Mouse (Mus musculus): ENCODE data around the gene Prkar2b. TPM values are rescaled to one million over a fixed set of nuclear protein-coding genes. Genes with fewer than 3 reads are reported as not detected.

The Prkar2b gene
- polyA plus RNA-seq (2015; fragmentation: Nextera tagmentation; extraction: Ambion mirVana) = 30.4 and 36.2 TPM in 2 replicates

GRCm38 (mm10) chr12:32061090-32061930 lies at the start of gene Prkar2b:
Prkar2b (minus strand) TSS chr12:32061296.
- under 1% methylated on average over 61 of the region's 64 CpGs for WGBS
- peak within 1 kb of the TSS; percentile 87 for H3K4me2 ChIP-seq (replicated peaks)
- ATAC-seq (ENCODE audit: insufficient number of reproducible peaks, low FRiP score, low TSS enrichment, low read depth) = peak; percentile 96

DNA sequence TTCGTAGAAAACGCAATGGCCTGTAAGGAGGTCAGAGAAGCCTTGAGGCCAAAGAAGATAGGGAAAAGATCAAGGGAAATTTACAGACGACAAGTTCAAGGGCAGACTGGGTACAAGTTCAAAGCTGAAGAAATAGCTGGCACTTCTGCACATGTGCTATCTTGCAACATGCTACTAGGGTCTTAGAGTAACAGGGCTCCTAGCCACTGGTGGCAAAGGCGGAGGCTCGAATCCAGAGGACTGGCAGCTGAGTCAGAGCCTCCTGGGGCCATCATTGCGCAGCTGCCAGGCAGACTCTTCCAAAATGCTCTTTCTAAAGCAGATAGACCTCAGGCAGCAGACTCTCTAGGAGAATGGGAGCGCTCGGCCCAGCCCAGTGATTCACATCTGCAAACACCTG lies 48.1 kb upstream of the Prkar2b start:
- 67% methylated on average over 8 of the region's 8 CpGs for WGBS
- Histone ChIP-seq H3K27me3 (no peaks in the 10 kb centered on the region), H3K4me2 (replicated peaks) (no peak overlapping the region), H3K9ac (no peak overlapping the region), H3K4me1 (no peaks in the 10 kb centered on the region), H3K36me3 (no peaks in the 10 kb centered on the region), H3K9me3 (replicated peaks) (no peaks in the 10 kb centered on the region), H3K4me3 (replicated peaks) (no peak overlapping the region), H3K27ac (replicated peaks) (no peak overlapping the region)
- ATAC-seq (ENCODE audit: insufficient number of reproducible peaks, low FRiP score, low TSS enrichment, low read depth) = no peak

More at GRCm38 (mm10) chr12:32061090-32061930, at the start of gene Prkar2b:
- H3K4me3 ChIP-seq (replicated peaks) = peak within 1 kb of the TSS; percentile 89
- H3K4me1 ChIP-seq = peaks cover 20% of the 10 kb centered on the region
- H3K9me3 ChIP-seq (replicated peaks) = no peaks in the 10 kb centered on the region
- no peaks in the 10 kb centered on the region for H3K27me3 ChIP-seq
- peak within 1 kb of the TSS; percentile 94 for H3K27ac ChIP-seq (replicated peaks)
- no peaks in the 10 kb centered on the region for H3K36me3 ChIP-seq
- H3K9ac ChIP-seq = peak within 1 kb of the TSS; percentile 89

DNA sequence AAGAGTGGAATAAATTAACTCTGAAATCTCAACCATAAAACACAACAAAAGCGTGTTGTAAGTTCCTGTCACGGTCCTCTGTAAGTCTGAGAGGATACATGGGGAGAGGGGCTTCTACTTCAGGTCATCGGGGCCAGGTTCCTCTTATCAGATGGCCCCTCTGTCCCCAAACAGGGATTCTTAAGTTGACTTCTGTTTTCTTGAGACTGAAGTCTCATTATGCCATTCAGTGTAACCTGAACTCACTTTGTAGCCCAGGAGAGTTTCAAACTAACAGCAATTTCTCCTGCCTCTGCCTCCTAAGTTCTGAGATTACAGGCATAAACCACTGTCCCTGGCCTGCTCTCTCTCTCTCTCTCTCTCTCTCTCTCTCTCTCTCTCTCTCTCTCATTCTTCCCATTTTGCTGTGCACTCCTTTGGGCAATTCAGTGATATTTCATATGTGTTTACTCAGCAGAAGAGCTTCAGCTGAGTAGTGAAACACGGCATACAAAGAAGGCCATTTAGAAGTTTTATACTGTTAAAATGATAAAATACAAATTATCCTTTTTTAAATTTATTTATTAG lies 43.9 kb upstream of the Prkar2b start:
- no peak for ATAC-seq (ENCODE audit: insufficient number of reproducible peaks, low FRiP score, low TSS enrichment, low read depth)
- Histone ChIP-seq H3K36me3 (no peaks in the 10 kb centered on the region), H3K27me3 (no peaks in the 10 kb centered on the region), H3K4me3 (replicated peaks) (no peak overlapping the region), H3K4me1 (no peaks in the 10 kb centered on the region), H3K4me2 (replicated peaks) (no peak overlapping the region), H3K9ac (no peak overlapping the region), H3K27ac (replicated peaks) (no peak overlapping the region), H3K9me3 (replicated peaks) (no peaks in the 10 kb centered on the region)
- WGBS = 58% methylated on average over 4 of the region's 4 CpGs

- H3K4me3 ChIP-seq (replicated peaks) = no peak overlapping the region
- no peaks in the 10 kb centered on the region for H3K9me3 ChIP-seq (replicated peaks)
- ATAC-seq (ENCODE audit: insufficient number of reproducible peaks, low FRiP score, low TSS enrichment, low read depth) = no peak
These were observed 43.4 kb upstream of the Prkar2b start for GRCm38 (mm10) chr12:32104451-32104862.

DNA sequence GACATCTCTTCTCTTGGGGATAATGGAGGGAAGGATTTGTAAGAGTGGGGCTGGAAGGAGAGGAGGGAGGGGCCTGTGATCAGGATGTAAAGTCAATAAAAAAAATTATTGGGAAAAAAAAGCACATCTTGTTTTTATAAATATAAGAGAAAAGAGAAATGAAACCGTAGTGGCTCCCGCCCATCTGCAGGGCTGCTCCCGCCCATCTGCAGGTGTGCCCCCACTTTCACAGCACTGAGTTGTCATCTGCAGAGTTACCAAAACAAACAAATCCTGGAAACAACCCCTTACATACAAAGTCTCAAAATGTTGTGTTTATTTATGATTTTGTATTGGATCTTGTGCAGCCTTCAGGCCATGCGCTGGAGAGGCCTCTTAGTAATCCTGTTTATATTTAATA lies 40.2 kb upstream of the Prkar2b start:
- Histone ChIP-seq H3K9me3 (replicated peaks) (no peaks in the 10 kb centered on the region), H3K36me3 (no peaks in the 10 kb centered on the region), H3K4me3 (replicated peaks) (no peak overlapping the region), H3K9ac (no peak overlapping the region), H3K4me2 (replicated peaks) (no peak overlapping the region), H3K27ac (replicated peaks) (no peak overlapping the region), H3K27me3 (no peaks in the 10 kb centered on the region), H3K4me1 (no peaks in the 10 kb centered on the region)
- WGBS = 75% methylated on average over 4 of the region's 4 CpGs
- no peak for ATAC-seq (ENCODE audit: insufficient number of reproducible peaks, low FRiP score, low TSS enrichment, low read depth)

More at GRCm38 (mm10) chr12:32104451-32104862, 43.4 kb upstream of the Prkar2b start:
- Histone ChIP-seq H3K36me3 (no peaks in the 10 kb centered on the region), H3K9ac (no peak overlapping the region), H3K27me3 (no peaks in the 10 kb centered on the region), H3K4me1 (no peaks in the 10 kb centered on the region), H3K4me2 (replicated peaks) (no peak overlapping the region), H3K27ac (replicated peaks) (no peak overlapping the region)
- WGBS = 79% methylated on average over 6 of the region's 6 CpGs

DNA sequence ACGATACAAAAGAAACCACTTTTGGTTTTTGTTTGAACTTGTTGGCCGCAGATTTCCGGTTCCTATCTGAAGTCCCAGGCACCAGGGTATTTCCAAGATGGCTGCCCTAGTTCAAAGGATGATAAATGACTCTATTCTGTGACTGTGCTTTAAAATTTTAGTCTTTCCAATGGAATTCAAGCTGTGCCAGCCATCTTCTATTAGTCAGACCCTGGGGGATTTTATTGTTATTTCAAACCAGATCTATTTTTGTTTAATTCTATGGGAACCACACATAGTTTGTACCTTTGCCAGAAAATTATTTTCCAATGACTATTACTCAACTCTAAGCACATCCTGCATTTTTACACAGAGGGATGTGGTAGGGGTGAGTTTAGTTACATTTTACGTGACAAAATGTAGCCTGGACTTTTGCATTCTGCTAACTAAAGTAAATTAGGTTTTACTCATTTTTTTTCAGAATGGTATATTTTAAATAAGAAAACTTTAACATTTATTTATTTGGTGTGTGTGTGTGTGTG lies 38.6 kb upstream of the Prkar2b start:
- ATAC-seq (ENCODE audit: insufficient number of reproducible peaks, low FRiP score, low TSS enrichment, low read depth) = no peak
- Histone ChIP-seq H3K9ac (no peak overlapping the region), H3K9me3 (replicated peaks) (no peaks in the 10 kb centered on the region), H3K4me2 (replicated peaks) (no peak overlapping the region), H3K4me1 (no peaks in the 10 kb centered on the region), H3K36me3 (no peaks in the 10 kb centered on the region), H3K27ac (replicated peaks) (no peak overlapping the region), H3K4me3 (replicated peaks) (no peak overlapping the region), H3K27me3 (no peaks in the 10 kb centered on the region)
- WGBS = 68% methylated on average over 4 of the region's 4 CpGs

GRCm38 (mm10) chr12:32098596-32098995 lies 37.5 kb upstream of the Prkar2b start:
- no peak for ATAC-seq (ENCODE audit: insufficient number of reproducible peaks, low FRiP score, low TSS enrichment, low read depth)
- no peaks in the 10 kb centered on the region for H3K9me3 ChIP-seq (replicated peaks)
- H3K9ac ChIP-seq = no peak overlapping the region
- no peak overlapping the region for H3K4me2 ChIP-seq (replicated peaks)
- WGBS = 63% methylated on average over 4 of the region's 4 CpGs
- H3K4me3 ChIP-seq (replicated peaks) = no peak overlapping the region
- H3K36me3 ChIP-seq = no peaks in the 10 kb centered on the region
- H3K27ac ChIP-seq (replicated peaks) = no peak overlapping the region
- H3K4me1 ChIP-seq = no peaks in the 10 kb centered on the region
- no peaks in the 10 kb centered on the region for H3K27me3 ChIP-seq

DNA sequence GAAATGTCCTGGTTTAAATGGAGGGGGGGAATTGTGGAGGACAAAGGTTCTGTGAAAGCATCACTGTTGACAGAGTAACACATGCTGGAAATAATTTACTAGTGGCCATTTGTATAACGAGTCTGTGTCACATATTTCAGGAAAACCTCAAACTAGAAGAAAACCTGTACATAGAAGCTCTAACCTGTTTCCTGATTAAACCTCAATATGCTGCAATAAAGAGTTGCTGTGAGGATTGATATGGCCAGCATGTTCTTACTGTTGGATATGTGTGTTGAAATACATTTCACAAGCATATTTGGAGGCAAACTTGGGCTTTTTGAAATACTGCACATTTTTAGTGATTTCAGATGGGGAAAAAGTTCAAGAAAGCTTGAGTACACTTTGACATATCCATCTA lies 36.0 kb upstream of the Prkar2b start:
- no peak for ATAC-seq (ENCODE audit: insufficient number of reproducible peaks, low FRiP score, low TSS enrichment, low read depth)
- H3K27me3 ChIP-seq = no peaks in the 10 kb centered on the region
- no peaks in the 10 kb centered on the region for H3K4me1 ChIP-seq
- H3K9ac ChIP-seq = no peak overlapping the region
- H3K9me3 ChIP-seq (replicated peaks) = no peaks in the 10 kb centered on the region
- no peaks in the 10 kb centered on the region for H3K36me3 ChIP-seq
- H3K4me2 ChIP-seq (replicated peaks) = no peak overlapping the region
- WGBS = 51% methylated on average over 1 of the region's 1 CpGs
- no peak overlapping the region for H3K27ac ChIP-seq (replicated peaks)
- no peak overlapping the region for H3K4me3 ChIP-seq (replicated peaks)

- WGBS = 64% methylated on average over 1 of the region's 1 CpGs
- Histone ChIP-seq H3K4me3 (replicated peaks) (no peak overlapping the region), H3K9ac (no peak overlapping the region), H3K9me3 (replicated peaks) (no peaks in the 10 kb centered on the region), H3K27me3 (no peaks in the 10 kb centered on the region), H3K4me2 (replicated peaks) (no peak overlapping the region), H3K4me1 (no peaks in the 10 kb centered on the region), H3K27ac (replicated peaks) (no peak overlapping the region), H3K36me3 (no peaks in the 10 kb centered on the region)
- ATAC-seq (ENCODE audit: insufficient number of reproducible peaks, low FRiP score, low TSS enrichment, low read depth) = no peak
These were observed 34.1 kb upstream of the Prkar2b start for GRCm38 (mm10) chr12:32095164-32095563.

DNA sequence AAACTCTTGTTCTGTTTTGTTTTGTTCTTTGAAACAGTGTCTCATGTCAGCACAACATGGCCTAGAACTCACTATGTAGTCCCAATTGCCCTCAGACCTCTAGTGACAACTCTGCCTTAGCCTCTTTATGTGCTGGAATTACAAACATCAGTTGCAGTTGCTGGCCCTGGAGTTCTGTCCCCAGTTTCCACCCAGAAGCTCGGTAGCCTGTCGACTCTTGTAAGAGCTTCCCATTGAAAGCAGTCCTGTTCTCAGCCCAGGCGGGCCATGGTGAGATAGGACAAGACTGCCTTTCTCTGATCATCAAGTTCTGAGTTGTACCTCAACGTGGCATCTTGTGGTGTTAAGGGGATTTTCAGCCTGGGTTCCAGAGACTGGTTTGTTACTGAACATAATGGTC lies 31.4 kb upstream of the Prkar2b start:
- H3K27ac ChIP-seq (replicated peaks) = no peak overlapping the region
- no peaks in the 10 kb centered on the region for H3K4me1 ChIP-seq
- H3K4me2 ChIP-seq (replicated peaks) = no peak overlapping the region
- no peak overlapping the region for H3K9ac ChIP-seq
- no peak for ATAC-seq (ENCODE audit: insufficient number of reproducible peaks, low FRiP score, low TSS enrichment, low read depth)
- no peaks in the 10 kb centered on the region for H3K36me3 ChIP-seq
- no peaks in the 10 kb centered on the region for H3K27me3 ChIP-seq
- WGBS = 88% methylated on average over 4 of the region's 4 CpGs
- H3K4me3 ChIP-seq (replicated peaks) = no peak overlapping the region
- no peaks in the 10 kb centered on the region for H3K9me3 ChIP-seq (replicated peaks)

DNA sequence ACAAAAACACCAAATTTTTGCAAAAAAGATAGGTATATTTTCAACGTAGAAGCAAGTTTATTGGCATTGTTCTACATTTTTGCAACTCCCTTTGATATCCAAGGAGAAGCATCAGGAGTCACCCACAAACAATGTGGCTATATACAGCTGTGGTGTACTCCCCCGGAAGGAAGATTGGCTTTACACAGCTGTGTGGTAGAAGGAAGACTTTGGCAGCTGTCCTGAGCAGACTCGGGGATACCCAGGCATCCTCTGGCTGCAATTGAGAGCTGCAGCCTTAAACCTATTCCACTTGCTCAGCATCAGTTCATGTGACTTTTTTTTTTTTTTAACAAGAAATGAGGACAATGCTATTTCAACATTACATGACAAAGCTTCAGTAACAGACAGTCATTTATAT lies 27.5 kb upstream of the Prkar2b start:
- H3K4me3 ChIP-seq (replicated peaks) = no peak overlapping the region
- ATAC-seq (ENCODE audit: insufficient number of reproducible peaks, low FRiP score, low TSS enrichment, low read depth) = no peak

More for the DNA sequence above, 27.5 kb upstream of the Prkar2b start:
- Histone ChIP-seq H3K4me2 (replicated peaks) (no peak overlapping the region), H3K27ac (replicated peaks) (no peak overlapping the region), H3K27me3 (no peaks in the 10 kb centered on the region), H3K36me3 (no peaks in the 10 kb centered on the region), H3K4me1 (no peaks in the 10 kb centered on the region), H3K9me3 (replicated peaks) (no peaks in the 10 kb centered on the region), H3K9ac (no peak overlapping the region)
- WGBS = 50% methylated on average over 3 of the region's 3 CpGs

All from embryonic facial prominence, embryonic 15.5 days (tissue).